In genomic region chr9:43988981-43989860, GRCm38 (mm10) we compare ENCODE assay signal across 11 mouse cellular contexts. TPM values are rescaled to one million over a fixed set of nuclear protein-coding genes. Genes with fewer than 3 reads are reported as not detected.
DNase-seq lines count a peak whose midpoint lies in the region; ATAC-seq lines count a peak whose summit lies in the region.
"Had no signal": no experiment of that assay in that cellular context is flagged by ENCODE, and none has a peak within 500 bp of the region (broad histone marks: within the 10 kb centered on the region; RNA-seq: fewer than 3 reads in every experiment).

No protein-coding gene starts in this region.

- no peak overlapping the region for H3K4me3 ChIP-seq in forebrain, embryonic 10.5 days
- no peak overlapping the region for H3K4me3 ChIP-seq in forebrain, embryonic 13.5 days
- H3K4me3 ChIP-seq: midbrain, embryonic 12.5 days had no signal

- H3K27ac ChIP-seq in forebrain, embryonic 10.5 days = peak overlapping the region; percentile 51
- H3K27ac ChIP-seq in forebrain, embryonic 13.5 days = no peak overlapping the region
- H3K27ac ChIP-seq: midbrain, embryonic 12.5 days had no signal

- H3K4me1 ChIP-seq in forebrain, embryonic 10.5 days = peaks cover 36% of the 10 kb centered on the region
- H3K4me1 ChIP-seq in forebrain, embryonic 13.5 days = peaks cover 15% of the 10 kb centered on the region

- H3K9me3 ChIP-seq in forebrain, embryonic 10.5 days = no peaks in the 10 kb centered on the region
- H3K9me3 ChIP-seq in forebrain, embryonic 13.5 days (replicated peaks) = no peaks in the 10 kb centered on the region
- H3K9me3 ChIP-seq: midbrain, embryonic 12.5 days had no signal

- H3K27me3 ChIP-seq in forebrain, embryonic 10.5 days (ENCODE audit: poor library complexity, severe bottlenecking) = no peaks in the 10 kb centered on the region
- H3K27me3 ChIP-seq in forebrain, embryonic 13.5 days = no peaks in the 10 kb centered on the region

- WGBS in forebrain, embryonic 10.5 days = 54% methylated on average over 13 of the region's 13 CpGs
- WGBS in forebrain, embryonic 13.5 days = 49% methylated on average over 13 of the region's 13 CpGs

- no peak overlapping the region for H3K9ac ChIP-seq in forebrain, embryonic 13.5 days
- H3K9ac ChIP-seq: midbrain, embryonic 12.5 days had no signal

- DNase-seq in forebrain, embryonic 10.5 days (ENCODE audit: extremely low spot score, low spot score) = no peak
- DNase-seq in lung, postnatal 10 days = peak; percentile 50
- DNase-seq in lung, postnatal 4 days = no peak
- DNase-seq in NIH3T3 (ENCODE audit: low read depth) = peak; percentile 90
- peak; percentile 46 for DNase-seq in induced T-regulatory cell, adult 2 months (ENCODE audit: low read depth)
- DNase-seq in layer of hippocampus, postnatal 14 days (ENCODE audit: low spot score in 2 of 2) = no peak
- no peak for DNase-seq in thymus, postnatal 4 days
- DNase-seq: cerebellum, adult 2 months; layer of hippocampus, postnatal 36 days had no signal

- no peak for ATAC-seq in forebrain, embryonic 13.5 days

- H3K36me3 ChIP-seq in forebrain, embryonic 10.5 days (replicated peaks) = no peaks in the 10 kb centered on the region
- H3K36me3 ChIP-seq in forebrain, embryonic 13.5 days (ENCODE audit: poor library complexity, severe bottlenecking) = no peaks in the 10 kb centered on the region
- H3K36me3 ChIP-seq: midbrain, embryonic 12.5 days had no signal

- H3K4me2 ChIP-seq in forebrain, embryonic 13.5 days = no peak overlapping the region
- H3K4me2 ChIP-seq: midbrain, embryonic 12.5 days had no signal

RNA-seq across cellular contexts. Expression of gene Thy1, which starts 54.0 kb away (rescaled TPM):
- not detected in 2 replicates for polyA plus RNA-seq in forebrain, embryonic 10.5 days (2016; fragmentation: Nextera tagmentation; extraction: Ambion mirVana)
- polyA plus RNA-seq in forebrain, embryonic 13.5 days (2015; fragmentation: Nextera tagmentation; extraction: Ambion mirVana) = 0.31 and 0.98 TPM in 2 replicates
- total RNA-seq in layer of hippocampus, postnatal 14 days (2021) = 100 to 1,000 TPM; 779 TPM
- polyA plus RNA-seq: midbrain, embryonic 12.5 days had no signal

Comparison
In these comparisons a context has a peak if more than half of its experiments do, and no peak if none do; other contexts are left out.
1. DNase-seq: peak in lung, postnatal 10 days (single experiment), NIH3T3 (single experiment) and induced T-regulatory cell, adult 2 months (single experiment); none in forebrain, embryonic 10.5 days (single experiment), lung, postnatal 4 days (0 of 2), layer of hippocampus, postnatal 14 days (0 of 2) and thymus, postnatal 4 days (single experiment).